Mouse (Mus musculus): ENCODE results near the gene Ccnt1. TPM values are rescaled to one million over a fixed set of nuclear protein-coding genes. Genes with fewer than 3 reads are reported as not detected.

The Ccnt1 gene
- total and polyA plus RNA-seq, 3 experiments: 19.5 to 63.2 (median 44.0) TPM

DNA sequence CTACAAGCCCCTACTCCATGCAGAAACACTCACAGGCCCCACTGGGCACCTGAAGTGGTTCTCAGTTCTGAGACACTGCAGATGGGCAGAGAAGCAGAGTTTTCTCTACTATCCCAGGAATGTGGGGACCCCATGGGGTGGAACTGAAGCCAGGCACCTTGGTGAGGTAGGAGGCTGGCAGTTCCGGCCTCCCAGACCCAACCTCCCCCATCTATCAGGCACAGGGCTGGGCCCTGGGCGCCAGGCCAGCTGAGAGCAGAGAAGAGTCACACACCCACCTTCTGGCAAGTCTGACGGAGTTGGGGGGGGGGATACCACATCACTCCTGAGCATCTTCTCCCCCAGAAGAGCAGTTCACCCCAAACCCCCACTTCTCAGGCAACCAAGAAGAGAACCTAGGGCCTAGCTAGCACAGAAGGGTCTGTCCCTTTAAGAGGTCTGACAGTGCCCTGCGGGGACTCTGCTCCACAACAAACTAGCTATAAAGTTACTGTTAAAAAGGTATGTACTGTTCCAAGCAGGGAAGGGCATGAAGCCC, 32.3 kb upstream of the Ccnt1 start:
- peak overlapping the region; percentile 40 for H3K4me3 ChIP-seq (ENCODE audit: control insufficient read depth in 1 of 2, insufficient read depth in 1 of 2, low read depth in 2 of 2, low read length in 2 of 2)
- H3K4me1 ChIP-seq (ENCODE audit: control insufficient read depth in 1 of 2, insufficient read depth in 2 of 2, low read length in 2 of 2): peaks cover 35 to 64% of the 10 kb centered on the region in 2 experiments
- peaks cover 63% of the 10 kb centered on the region for H3K79me2 ChIP-seq (ENCODE audit: control insufficient read depth, insufficient read depth, low read length, poor library complexity)
- peak overlapping the region; percentile 92 for H3K27ac ChIP-seq (ENCODE audit: control insufficient read depth, low read depth, low read length)
- no peaks in the 10 kb centered on the region for H3K27me3 ChIP-seq (ENCODE audit: control insufficient read depth in 1 of 2, insufficient read depth in 2 of 2, low read length in 2 of 2)
- H3K36me3 ChIP-seq (ENCODE audit: control insufficient read depth in 1 of 2, insufficient read depth in 2 of 2, low read length in 2 of 2): peaks cover 16 to 53% of the 10 kb centered on the region in 2 experiments
- TF ChIP-seq SMC3 (IDR thresholded peaks at IDR 0.05; ENCODE audit: low read depth, low read length) (peak; percentile 4; the same call in 1 of the 2 replicates), MAFK (IDR thresholded peaks at IDR 0.05; ENCODE audit: borderline replicate concordance, low read depth, low read length) (no peak), CHD1 (IDR thresholded peaks at IDR 0.05; ENCODE audit: low read depth, low read length) (no peak), HCFC1 (IDR thresholded peaks at IDR 0.05; ENCODE audit: low read depth, low read length) (peak; percentile 54; the same call in 1 of the 2 replicates), MEF2A (IDR thresholded peaks at IDR 0.05; ENCODE audit: extremely low read depth, insufficient replicate concordance, low read depth, low read length, poor library complexity, severe bottlenecking) (no peak), ZMIZ1 (IDR thresholded peaks at IDR 0.05; ENCODE audit: low read depth, low read length) (peak; percentile 50; the same call in 1 of the 2 replicates), UBTF (IDR thresholded peaks at IDR 0.05; ENCODE audit: borderline replicate concordance, insufficient read depth, low read depth, low read length) (no peak), USF2 (IDR thresholded peaks at IDR 0.05; ENCODE audit: borderline replicate concordance in 1 of 2, insufficient read depth in 1 of 2, low read depth in 1 of 2, low read length in 2 of 2) (no peak), KAT2A (conservative IDR thresholded peaks at IDR 0.05; ENCODE audit: low read depth, low read length) (no peak; the same call in 1 of the 2 replicates), ETS1 (IDR thresholded peaks at IDR 0.05; ENCODE audit: low read depth, low read length) (peak; percentile 97), ELF1 (IDR thresholded peaks at IDR 0.05; ENCODE audit: low read depth, low read length) (peak; percentile 55), NELFE (IDR thresholded peaks at IDR 0.05; ENCODE audit: low read depth, low read length) (no peak), EP300 (IDR thresholded peaks at IDR 0.05; ENCODE audit: low read depth in 1 of 2, low read length in 2 of 2) (peak; percentile 74 to 83), MYB (IDR thresholded peaks at IDR 0.05; ENCODE audit: low read depth, low read length) (0 out of 2 replicates have a peak, but pooled peaks have one; percentile 29), ZNF384 (IDR thresholded peaks at IDR 0.05; ENCODE audit: low read depth, low read length) (no peak), ZC3H11A (IDR thresholded peaks at IDR 0.05; ENCODE audit: low read depth, low read length) (no peak), GATA1 (IDR thresholded peaks at IDR 0.05; ENCODE audit: low read depth, low read length) (peak; percentile 46), MAZ (IDR thresholded peaks at IDR 0.05; ENCODE audit: low read depth, low read length) (peak; percentile 97), RCOR1 (IDR thresholded peaks at IDR 0.05; ENCODE audit: low read depth, low read length) (peak; percentile 67; the same call in 1 of the 2 replicates), MAX (IDR thresholded peaks at IDR 0.05; ENCODE audit: low read length) (no peak), USF1 (IDR thresholded peaks at IDR 0.05; ENCODE audit: low read depth, low read length) (no peak), RAD21 (IDR thresholded peaks at IDR 0.05; ENCODE audit: low read depth, low read length) (no peak), POLR2A (IDR thresholded peaks at IDR 0.05; ENCODE audit: control insufficient read depth in 1 of 2, insufficient read depth in 1 of 2, low read depth in 1 of 2, low read length in 2 of 2, poor library complexity in 1 of 2) (peak in 1 of 2 experiments; percentile 51; a peak in 2 of 4 replicates), TAL1 (IDR thresholded peaks at IDR 0.05; ENCODE audit: low read length) (peak; percentile 30; the same call in 1 of the 2 replicates), TCF12 (IDR thresholded peaks at IDR 0.05; ENCODE audit: low read depth, low read length) (peak; percentile 84), BHLHE40 (IDR thresholded peaks at IDR 0.05; ENCODE audit: borderline replicate concordance, low read depth, low read length) (0 out of 2 replicates have a peak, but pooled peaks have one; percentile 19), MXI1 (IDR thresholded peaks at IDR 0.05; ENCODE audit: low read depth, low read length) (peak; percentile 70), SIN3A (IDR thresholded peaks at IDR 0.05; ENCODE audit: low read length) (peak; percentile 95), TBP (IDR thresholded peaks at IDR 0.05; ENCODE audit: low read depth, low read length) (peak; percentile 50; the same call in 1 of the 2 replicates)
- H3K9ac ChIP-seq (ENCODE audit: control insufficient read depth, low read depth, low read length, poor library complexity, severe bottlenecking): peak overlapping the region; percentile 72
- DNase-seq (ENCODE audit: low read depth, low spot score): peak; percentile 90
- H3K9me3 ChIP-seq (replicated peaks; ENCODE audit: insufficient read depth, low read length): no peaks in the 10 kb centered on the region
